Mouse (Mus musculus) G1E (cell line): Measurements from ENCODE around the gene Sox8. TPM values are rescaled to one million over a fixed set of nuclear protein-coding genes. Genes with fewer than 3 reads are reported as not detected.

ENCODE experiments used
- ATAC-seq: 2 replicates; pipeline ENCODE4 v1.8.0; 2016; ENCODE audit warnings: mild to moderate bottlenecking; ENCODE audit not compliant: insufficient number of reproducible peaks, poor library complexity, low FRiP score, severe bottlenecking; ENCODE audit errors: extremely low read depth
- DNase-seq: peaks from one replicate; pipeline ENCODE4 v3.0.0; 2012; ENCODE audit warnings: low spot score
- H3K27me3 ChIP-seq: 2 replicates; pipeline ENCODE4 v1.6.1; 2012; ENCODE audit warnings: mild to moderate bottlenecking, low read length, inconsistent platforms; ENCODE audit not compliant: insufficient read depth
- H3K36me3 ChIP-seq: replicated peaks from 2 replicates; pipeline ENCODE3; 2012; ENCODE audit warnings: mild to moderate bottlenecking, inconsistent platforms
- H3K4me1 ChIP-seq: 2 replicates; pipeline ENCODE4 v1.6.1; 2012; ENCODE audit warnings: low read depth, low read length, inconsistent platforms, mixed read lengths; ENCODE audit not compliant: insufficient read depth
- H3K4me3 ChIP-seq: 2 replicates; pipeline ENCODE4 v1.5.1; 2012; ENCODE audit warnings: low read depth, mild to moderate bottlenecking, inconsistent platforms, low read length, moderate library complexity, mixed read lengths
- H3K9me3 ChIP-seq: replicated peaks from 2 replicates; pipeline ENCODE4 v1.6.1; 2012; ENCODE audit warnings: inconsistent platforms
- CTCF ChIP-seq: IDR thresholded peaks from 2 replicates; pipeline ENCODE4 v1.5.1; 2012; ENCODE audit warnings: low read depth, low read length, inconsistent platforms, mixed read lengths
- GATA1 ChIP-seq: IDR thresholded peaks from 2 replicates; pipeline ENCODE4 v1.6.1; 2012; ENCODE audit warnings: borderline replicate concordance, low read length, inconsistent platforms, mixed read lengths
- GATA2 ChIP-seq: IDR thresholded peaks from 2 replicates; pipeline ENCODE4 v1.6.1; 2012; ENCODE audit warnings: low read depth, low read length, inconsistent platforms, borderline replicate concordance
- POLR2AphosphoS5 ChIP-seq: IDR thresholded peaks from 2 replicates; pipeline ENCODE4 v1.6.1; 2012; ENCODE audit warnings: low read depth, low read length, inconsistent platforms; ENCODE audit not compliant: insufficient replicate concordance
- TAL1 ChIP-seq: conservative IDR thresholded peaks from 2 replicates; pipeline ENCODE4 v1.6.1; 2012; ENCODE audit warnings: low read depth, low read length, inconsistent platforms, mixed read lengths
- polyA plus RNA-seq: library from polyadenylated mRNA; stranded (reverse); fragments of >175 nt; gene quantifications from 2 replicates; pipeline ENCODE4 v1.2.3, GENCODE M21; 2012
- total RNA-seq, 2 experiments: library from RNA; stranded (forward) in 1 of 2; stranded (reverse) in 1 of 2; fragments of 200-1000 nt in 1 of 2; fragments of >200 nt in 1 of 2; fragmentation: Nextera tagmentation in 1 of 2; gene quantifications; 2 replicates each; pipeline ENCODE4 v1.2.3; 2014 to 2017

Gene Sox8
- total and polyA plus RNA-seq, 3 experiments: 0.11 TPM; not detected in 2

DNA sequence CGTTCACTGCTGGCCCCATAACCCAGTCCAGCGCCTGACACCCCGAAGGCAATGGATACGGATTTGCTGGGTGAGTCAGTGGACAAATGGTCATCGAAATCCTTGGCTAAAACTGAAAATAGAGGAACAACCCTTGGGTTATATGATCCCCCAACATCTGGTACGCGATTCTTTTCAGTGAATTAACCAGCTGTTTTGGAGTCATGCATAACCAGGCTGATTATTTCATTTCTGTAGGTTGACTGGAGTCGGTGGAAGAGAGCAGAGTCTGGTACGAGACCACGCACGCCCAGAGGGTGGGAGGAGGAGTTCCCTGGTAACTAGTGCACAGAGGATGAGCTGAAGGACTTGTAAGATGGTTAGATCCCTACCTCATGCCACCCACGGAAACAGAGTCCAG lies 48.4 kb downstream of the Sox8 start:
- no peaks in the 10 kb centered on the region for H3K9me3 ChIP-seq
- no peaks in the 10 kb centered on the region for H3K4me1 ChIP-seq
- DNase-seq (no peak), ATAC-seq (no peak)
- H3K27me3 ChIP-seq: peaks cover 26% of the 10 kb centered on the region; the same call in 1 of the 2 replicates
- no peaks in the 10 kb centered on the region for H3K36me3 ChIP-seq
- H3K4me3 ChIP-seq: no peak overlapping the region
- TF ChIP-seq GATA1: no peak
- TF ChIP-seq TAL1: no peak
- no peak for TF ChIP-seq GATA2
- no peak for TF ChIP-seq CTCF
- no peak for TF ChIP-seq POLR2AphosphoS5

DNA sequence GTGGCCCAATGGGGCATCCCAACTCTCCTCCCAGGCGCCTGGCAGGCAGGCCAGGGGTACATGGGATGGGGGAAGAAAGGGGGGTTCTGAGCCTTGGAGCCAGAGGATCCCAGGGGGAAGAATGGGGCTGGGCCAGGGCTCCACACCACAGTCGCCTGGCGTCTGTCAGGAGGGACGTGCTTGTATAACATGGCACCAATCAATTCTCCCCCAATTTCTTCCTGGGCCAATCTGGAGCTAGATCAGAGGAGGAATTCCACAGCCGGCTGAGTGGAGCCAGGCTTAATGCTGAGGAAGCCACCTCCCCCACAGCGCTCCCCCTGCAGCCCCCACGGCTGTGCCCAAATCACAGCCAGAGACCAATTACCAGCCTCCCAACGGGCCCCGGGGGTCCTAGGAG lies 50.0 kb downstream of the Sox8 start:
- Histone ChIP-seq H3K36me3 (no peaks in the 10 kb centered on the region), H3K27me3 (peaks cover 25% of the 10 kb centered on the region; the same call in 1 of the 2 replicates), H3K4me1 (no peaks in the 10 kb centered on the region), H3K4me3 (no peak overlapping the region), H3K9me3 (no peaks in the 10 kb centered on the region)
- DNase-seq: no peak
- TF ChIP-seq TAL1 (no peak), CTCF (no peak), GATA1 (no peak), POLR2AphosphoS5 (no peak), GATA2 (no peak)
- no peak for ATAC-seq

DNA sequence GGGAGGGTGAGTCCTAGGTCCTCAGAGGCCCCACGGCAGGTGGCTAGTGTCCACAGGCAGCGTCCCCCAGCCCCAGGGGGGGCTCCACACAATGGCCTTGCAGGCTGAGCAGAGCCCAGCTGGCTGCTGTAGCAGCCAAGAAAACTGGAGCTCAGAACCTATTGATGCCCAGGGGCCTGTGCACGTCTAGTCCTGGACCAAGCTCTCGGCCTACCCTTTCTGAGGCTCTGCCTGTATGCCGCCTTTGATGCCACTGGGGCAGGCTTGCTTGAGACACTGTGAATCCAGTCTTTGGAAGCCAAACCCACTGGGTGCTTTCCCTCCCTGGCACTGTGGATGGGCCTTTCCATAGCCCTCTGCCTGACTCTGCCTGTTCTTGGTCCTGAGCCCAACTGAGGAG lies 51.0 kb downstream of the Sox8 start:
- Histone ChIP-seq H3K4me1 (no peaks in the 10 kb centered on the region), H3K4me3 (no peak overlapping the region), H3K27me3 (peaks cover 24% of the 10 kb centered on the region; the same call in 1 of the 2 replicates), H3K36me3 (no peaks in the 10 kb centered on the region), H3K9me3 (no peaks in the 10 kb centered on the region)
- no peak for ATAC-seq
- DNase-seq: no peak
- no peak for TF ChIP-seq CTCF
- TF ChIP-seq POLR2AphosphoS5: no peak
- no peak for TF ChIP-seq GATA2
- TF ChIP-seq TAL1: no peak
- TF ChIP-seq GATA1: no peak

DNA sequence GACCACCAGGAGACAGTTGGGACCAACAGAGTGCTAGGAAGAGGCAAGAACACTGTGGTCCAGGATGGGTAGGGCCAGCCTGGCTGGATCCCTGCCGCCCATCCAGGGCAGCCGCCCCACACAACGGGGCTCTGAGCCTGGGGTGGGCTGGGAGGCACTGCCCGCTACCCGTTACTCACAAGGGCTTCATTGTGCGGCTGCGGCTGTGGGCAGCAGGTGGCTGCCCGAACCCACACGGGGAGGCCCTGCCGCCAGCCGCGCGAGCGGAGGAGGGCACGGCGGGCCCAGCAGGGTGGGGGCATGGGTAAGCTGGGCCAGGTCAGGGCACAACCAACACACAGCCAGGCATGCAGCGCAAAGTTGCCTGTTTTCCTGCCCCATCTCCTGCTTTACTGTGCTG lies 52.3 kb downstream of the Sox8 start:
- ATAC-seq (no peak), DNase-seq (no peak)
- Histone ChIP-seq H3K9me3 (no peaks in the 10 kb centered on the region; the same call in 1 of the 2 replicates), H3K4me1 (no peaks in the 10 kb centered on the region), H3K27me3 (peaks cover 19% of the 10 kb centered on the region; the same call in 1 of the 2 replicates), H3K4me3 (no peak overlapping the region), H3K36me3 (no peaks in the 10 kb centered on the region)
- TF ChIP-seq POLR2AphosphoS5 (no peak), TAL1 (no peak), GATA1 (no peak), CTCF (no peak), GATA2 (no peak)

DNA sequence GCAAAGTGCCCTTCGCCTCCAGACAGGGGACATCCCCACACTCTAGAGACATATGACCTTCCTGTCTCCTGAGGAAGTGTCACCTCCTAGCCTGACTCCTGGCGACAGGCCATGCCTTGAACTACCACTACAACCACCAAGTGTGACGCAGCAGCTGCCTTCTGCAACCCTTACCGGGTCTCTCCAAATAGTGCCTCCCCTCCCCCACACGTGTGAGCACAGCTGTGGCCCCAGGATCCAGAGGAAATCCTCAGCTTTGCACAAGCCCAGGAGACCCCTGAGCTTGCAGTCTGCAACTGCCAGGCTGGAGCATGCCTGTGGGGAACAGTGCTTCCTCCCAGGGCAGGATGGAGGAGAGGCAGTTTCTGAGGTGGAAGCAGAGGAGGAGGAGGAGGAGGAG lies 54.2 kb downstream of the Sox8 start:
- H3K27me3 ChIP-seq: peaks cover 12% of the 10 kb centered on the region; the same call in 1 of the 2 replicates
- H3K4me3 ChIP-seq: no peak overlapping the region
- DNase-seq: no peak
- H3K9me3 ChIP-seq: no peaks in the 10 kb centered on the region; the same call in 1 of the 2 replicates
- H3K4me1 ChIP-seq: no peaks in the 10 kb centered on the region
- H3K36me3 ChIP-seq: no peaks in the 10 kb centered on the region
- no peak for ATAC-seq
- no peak for TF ChIP-seq CTCF
- no peak for TF ChIP-seq POLR2AphosphoS5
- no peak for TF ChIP-seq GATA2
- no peak for TF ChIP-seq GATA1
- no peak for TF ChIP-seq TAL1

Other genes with a start within 250 kb of the Sox8 start
- gene Tpsab1, start 225.1 kb downstream of the Sox8 start, total RNA-seq (2014; fragmentation: Nextera tagmentation): 0.75 TPM in 1 of 2 replicates, not detected in the other
- gene Tpsab1, start 225.1 kb downstream of the Sox8 start, total RNA-seq (2017): 14.2 and 14.5 TPM in 2 replicates
- 0.12 and 0.14 TPM in 2 replicates for gene Tpsab1, start 225.1 kb downstream of the Sox8 start, polyA plus RNA-seq
- gene Tpsb2, start 204.4 kb downstream of the Sox8 start, total RNA-seq (2014; fragmentation: Nextera tagmentation): 0.58 TPM in 1 of 2 replicates, not detected in the other
- gene Tpsb2, start 204.4 kb downstream of the Sox8 start, total RNA-seq (2017): 12.9 and 15.4 TPM in 2 replicates
- gene Tpsb2, start 204.4 kb downstream of the Sox8 start, polyA plus RNA-seq: not detected in 2 replicates
- not detected in 2 replicates for gene Tpsg1, start 201.4 kb downstream of the Sox8 start, total RNA-seq (2014; fragmentation: Nextera tagmentation)
- gene Tpsg1, start 201.4 kb downstream of the Sox8 start, total RNA-seq (2017): 0.60 and 0.70 TPM in 2 replicates
- not detected in 2 replicates for gene Tpsg1, start 201.4 kb downstream of the Sox8 start, polyA plus RNA-seq
- gene Cacna1h, start 136.9 kb downstream of the Sox8 start, total RNA-seq (2014; fragmentation: Nextera tagmentation): not detected in 2 replicates
- gene Cacna1h, start 136.9 kb downstream of the Sox8 start, total RNA-seq (2017): under 0.01 and 0.22 TPM in 2 replicates
- gene Cacna1h, start 136.9 kb downstream of the Sox8 start, polyA plus RNA-seq: not detected in 2 replicates
- gene Tekt4, start 116.1 kb downstream of the Sox8 start, total RNA-seq (2014; fragmentation: Nextera tagmentation): not detected in 2 replicates
- gene Tekt4, start 116.1 kb downstream of the Sox8 start, total RNA-seq (2017): not detected in 2 replicates
- gene Tekt4, start 116.1 kb downstream of the Sox8 start, polyA plus RNA-seq: not detected in 2 replicates
- not detected in 2 replicates for gene Sstr5, start 73.4 kb downstream of the Sox8 start, total RNA-seq (2014; fragmentation: Nextera tagmentation)
- gene Sstr5, start 73.4 kb downstream of the Sox8 start, total RNA-seq (2017): 0.16 TPM in 1 of 2 replicates, not detected in the other
- not detected in 2 replicates for gene Sstr5, start 73.4 kb downstream of the Sox8 start, polyA plus RNA-seq
- gene Lmf1, start 8.4 kb upstream of the Sox8 start, total RNA-seq (2014; fragmentation: Nextera tagmentation): 27.6 and 29.9 TPM in 2 replicates
- 8.7 and 8.8 TPM in 2 replicates for gene Lmf1, start 8.4 kb upstream of the Sox8 start, total RNA-seq (2017)
- gene Lmf1, start 8.4 kb upstream of the Sox8 start, polyA plus RNA-seq: 15.7 and 16.2 TPM in 2 replicates
- not detected in 2 replicates for gene Gng13, start 146.5 kb upstream of the Sox8 start, total RNA-seq (2014; fragmentation: Nextera tagmentation)
- gene Gng13, start 146.5 kb upstream of the Sox8 start, total RNA-seq (2017): 0.16 TPM in 1 of 2 replicates, not detected in the other
- not detected in 2 replicates for gene Gng13, start 146.5 kb upstream of the Sox8 start, polyA plus RNA-seq
- 7.3 and 17.7 TPM in 2 replicates for gene Chtf18, start 156.7 kb upstream of the Sox8 start, total RNA-seq (2014; fragmentation: Nextera tagmentation)
- gene Chtf18, start 156.7 kb upstream of the Sox8 start, total RNA-seq (2017): 24.4 and 26.2 TPM in 2 replicates
- 80.9 and 89.1 TPM in 2 replicates for gene Chtf18, start 156.7 kb upstream of the Sox8 start, polyA plus RNA-seq
- gene Rpusd1, start 157.0 kb upstream of the Sox8 start, total RNA-seq (2014; fragmentation: Nextera tagmentation): 7.5 and 7.8 TPM in 2 replicates
- gene Rpusd1, start 157.0 kb upstream of the Sox8 start, total RNA-seq (2017): 3.6 and 4.2 TPM in 2 replicates
- 28.2 and 30.1 TPM in 2 replicates for gene Rpusd1, start 157.0 kb upstream of the Sox8 start, polyA plus RNA-seq
- not detected in 2 replicates for gene Mslnl, start 165.4 kb upstream of the Sox8 start, total RNA-seq (2014; fragmentation: Nextera tagmentation)
- gene Mslnl, start 165.4 kb upstream of the Sox8 start, total RNA-seq (2017): not detected in 2 replicates
- gene Mslnl, start 165.4 kb upstream of the Sox8 start, polyA plus RNA-seq: not detected in 2 replicates
- gene Msln, start 183.7 kb upstream of the Sox8 start, total RNA-seq (2014; fragmentation: Nextera tagmentation): not detected in 2 replicates
- 0.55 TPM in 1 of 2 replicates, not detected in the other for gene Msln, start 183.7 kb upstream of the Sox8 start, total RNA-seq (2017)
- gene Msln, start 183.7 kb upstream of the Sox8 start, polyA plus RNA-seq: not detected in 2 replicates
- 11.7 and 22.3 TPM in 2 replicates for gene Narfl, start 203.1 kb upstream of the Sox8 start, total RNA-seq (2014; fragmentation: Nextera tagmentation)
- 28.4 and 29.2 TPM in 2 replicates for gene Narfl, start 203.1 kb upstream of the Sox8 start, total RNA-seq (2017)
- gene Narfl, start 203.1 kb upstream of the Sox8 start, polyA plus RNA-seq: 17.6 and 18.8 TPM in 2 replicates
- 7.0 and 11.7 TPM in 2 replicates for gene Haghl, start 215.0 kb upstream of the Sox8 start, total RNA-seq (2014; fragmentation: Nextera tagmentation)
- gene Haghl, start 215.0 kb upstream of the Sox8 start, total RNA-seq (2017): 15.5 and 17.1 TPM in 2 replicates
- 15.4 and 17.1 TPM in 2 replicates for gene Haghl, start 215.0 kb upstream of the Sox8 start, polyA plus RNA-seq
- not detected in 2 replicates for gene Ccdc78, start 215.9 kb upstream of the Sox8 start, total RNA-seq (2014; fragmentation: Nextera tagmentation)
- gene Ccdc78, start 215.9 kb upstream of the Sox8 start, total RNA-seq (2017): 0.06 and 0.22 TPM in 2 replicates
- gene Ccdc78, start 215.9 kb upstream of the Sox8 start, polyA plus RNA-seq: 0.05 TPM in 1 of 2 replicates, not detected in the other
- 24.1 and 24.8 TPM in 2 replicates for gene Fam173a, start 222.2 kb upstream of the Sox8 start, total RNA-seq (2014; fragmentation: Nextera tagmentation)
- 45.1 and 50.5 TPM in 2 replicates for gene Fam173a, start 222.2 kb upstream of the Sox8 start, total RNA-seq (2017)
- 16.1 and 20.5 TPM in 2 replicates for gene Fam173a, start 222.2 kb upstream of the Sox8 start, polyA plus RNA-seq
- gene AC134908.4, start 225.0 kb upstream of the Sox8 start, total RNA-seq (2014; fragmentation: Nextera tagmentation): not detected in 2 replicates
- gene AC134908.4, start 225.0 kb upstream of the Sox8 start, total RNA-seq (2017): not detected in 2 replicates
- not detected in 2 replicates for gene AC134908.4, start 225.0 kb upstream of the Sox8 start, polyA plus RNA-seq
- gene Metrn, start 226.4 kb upstream of the Sox8 start, total RNA-seq (2014; fragmentation: Nextera tagmentation): 15.3 and 19.7 TPM in 2 replicates
- 22.3 and 36.9 TPM in 2 replicates for gene Metrn, start 226.4 kb upstream of the Sox8 start, total RNA-seq (2017)
- gene Metrn, start 226.4 kb upstream of the Sox8 start, polyA plus RNA-seq: 129 and 172 TPM in 2 replicates
- not detected in 2 replicates for gene Fbxl16, start 238.4 kb upstream of the Sox8 start, total RNA-seq (2014; fragmentation: Nextera tagmentation)
- gene Fbxl16, start 238.4 kb upstream of the Sox8 start, total RNA-seq (2017): 0.05 TPM in 1 of 2 replicates, not detected in the other
- 0.01 and 0.03 TPM in 2 replicates for gene Fbxl16, start 238.4 kb upstream of the Sox8 start, polyA plus RNA-seq